Mouse (Mus musculus): ENCODE results near the gene Phf11c.
"Not testable (repeated sequence)": the region's sequence is repeated elsewhere in the genome, so short reads cannot be mapped to it uniquely, and the experiment has no call there.

The Phf11c gene

GRCm38 (mm10) chr14:59395281-59395680 lies at the start of gene Phf11c:
Phf11c (minus strand) TSS chr14:59395381.
- in situ Hi-C loops (cut with MboI, MseI) = no loop called here

- in situ Hi-C loops (cut with MboI, MseI) = loop anchor here (5.0 to 25.0 kb wide), 3 partner anchors 89 to 821 kb away; partner anchors contain the start of genes Gm49336 (in 1 of the 2), Mtmr6 (in 1 of the 2), Nupl1 (in 1 of the 2) and Rcbtb1 (in 1 of the 2)
Observed at GRCm38 (mm10) chr14:59441472-59441805, 46.3 kb upstream of the Phf11c start.

- in situ Hi-C loops (cut with MboI, MseI) = loop anchor here (5.0 to 25.0 kb wide), 3 partner anchors 89 to 821 kb away; partner anchors contain the start of genes Gm49336 (in 1 of the 2), Mtmr6 (in 1 of the 2), Nupl1 (in 1 of the 2) and Rcbtb1 (in 1 of the 2)
Observed at GRCm38 (mm10) chr14:59440558-59441471, 45.6 kb upstream of the Phf11c start, which contains the start of the genes Setdb2 and Cab39l. Setdb2 (minus strand) TSS chr14:59440884. Cab39l (plus strand) TSS chr14:59440972.

- in situ Hi-C loops (cut with MboI, MseI) = loop anchor here (5.0 to 25.0 kb wide), 3 partner anchors 88 to 822 kb away; partner anchors contain the start of genes Gm49336 (in 1 of the 2), Mtmr6 (in 1 of the 2), Nupl1 (in 1 of the 2) and Rcbtb1 (in 1 of the 2)
Observed at GRCm38 (mm10) chr14:59440039-59440438, 44.9 kb upstream of the Phf11c start.

- in situ Hi-C loops (cut with MboI, MseI) = loop anchor here (10.0 to 25.0 kb wide), 2 partner anchors 824 to 1564 kb away; partner anchors contain the start of genes Gm49336 (in 1 of the 2), Mtmr6 (in 1 of the 2) and Nupl1 (in 1 of the 2)
Observed at GRCm38 (mm10) chr14:59438505-59438904, 43.3 kb upstream of the Phf11c start.

GRCm38 (mm10) chr14:59437398-59437797 lies 42.2 kb upstream of the Phf11c start:
- in situ Hi-C loops (cut with MboI, MseI) = loop anchor here (10.0 to 25.0 kb wide), 2 partner anchors 825 to 1563 kb away; partner anchors contain the start of genes Gm49336 (in 1 of the 2), Mtmr6 (in 1 of the 2) and Nupl1 (in 1 of the 2)

GRCm38 (mm10) chr14:59435206-59435605 lies 40.0 kb upstream of the Phf11c start:
- in situ Hi-C loops (cut with MboI, MseI) = loop anchor here (10.0 to 25.0 kb wide), 2 partner anchors 827 to 1560 kb away; partner anchors contain the start of genes Gm49336 (in 1 of the 2), Mtmr6 (in 1 of the 2) and Nupl1 (in 1 of the 2)

- in situ Hi-C loops (cut with MboI, MseI) = loop anchor here (10.0 to 25.0 kb wide), 2 partner anchors 828 to 1559 kb away; partner anchors contain the start of genes Gm49336 (in 1 of the 2), Mtmr6 (in 1 of the 2) and Nupl1 (in 1 of the 2)
Observed at GRCm38 (mm10) chr14:59433902-59434301, 38.7 kb upstream of the Phf11c start.

- in situ Hi-C loops (cut with MboI, MseI) = loop anchor here (10.0 to 25.0 kb wide), 2 partner anchors 832 to 1556 kb away; partner anchors contain the start of genes Gm49336 (in 1 of the 2), Mtmr6 (in 1 of the 2) and Nupl1 (in 1 of the 2)
Observed at GRCm38 (mm10) chr14:59430556-59430955, 35.4 kb upstream of the Phf11c start.

GRCm38 (mm10) chr14:59422912-59423663 lies 27.9 kb upstream of the Phf11c start:
- in situ Hi-C loops (cut with MboI, MseI) = no loop called here

GRCm38 (mm10) chr14:59418171-59418570 lies 23.0 kb upstream of the Phf11c start:
- in situ Hi-C loops (cut with MboI, MseI) = no loop called here

GRCm38 (mm10) chr14:59414979-59415378 lies 19.8 kb upstream of the Phf11c start:
- in situ Hi-C loops (cut with MboI, MseI) = not testable (repeated sequence)

- in situ Hi-C loops (cut with MboI, MseI) = no loop called here
Observed at GRCm38 (mm10) chr14:59396999-59397398, 1.8 kb upstream of the Phf11c start.

GRCm38 (mm10) chr14:59390181-59390580 lies 5.0 kb downstream of the Phf11c start:
- in situ Hi-C loops (cut with MboI, MseI) = loop anchor here in 1 of 2 experiments (5.0 kb wide), 1 partner anchor 162 kb away; no protein-coding TSS in a partner anchor

GRCm38 (mm10) chr14:59389532-59389931 lies 5.6 kb downstream of the Phf11c start:
- in situ Hi-C loops (cut with MboI, MseI) = no loop called here

- in situ Hi-C loops (cut with MboI, MseI) = no loop called here
Observed at GRCm38 (mm10) chr14:59370348-59371068, 24.7 kb downstream of the Phf11c start.

GRCm38 (mm10) chr14:59366386-59367105 lies 28.6 kb downstream of the Phf11c start:
- in situ Hi-C loops (cut with MboI, MseI) = no loop called here

- in situ Hi-C loops (cut with MboI, MseI) = no loop called here
Observed at GRCm38 (mm10) chr14:59365244-59365644, 29.9 kb downstream of the Phf11c start, which contains the start of gene Phf11d. Phf11d (minus strand) TSS chr14:59365470.

GRCm38 (mm10) chr14:59341189-59341588 lies 54.0 kb downstream of the Phf11c start, which contains the start of gene Phf11b:
Phf11b (minus strand) TSS chr14:59341351.
- in situ Hi-C loops (cut with MboI, MseI) = not testable (repeated sequence)

All from T-helper 17 cell (primary cell).